Mouse (Mus musculus) stomach, embryonic 14.5 days (tissue): ENCODE measurements at regions not wholly inside any gene's neighbourhood (a gene's known extent, or its start where the extent isn't known, plus 50 kb on each side); places are given as distances from the start of the nearest gene placed in this dataset.

ENCODE experiments used
- ATAC-seq: fragments of 200-750 bp; cut with Nextera tagmentation; 2 replicates; pipeline ENCODE4 v1.8.0; 2017; ENCODE audit warnings: low read depth, moderate TSS enrichment; ENCODE audit not compliant: insufficient number of reproducible peaks, insufficient read depth, low FRiP score
- H3K27ac ChIP-seq: fragments of 300-500 bp; sonication (generic); 2 replicates; pipeline ENCODE4 v1.5.1; 2014; ENCODE audit warnings: mild to moderate bottlenecking, low read length, moderate library complexity, mixed read lengths
- H3K27me3 ChIP-seq: fragments of 300-500 bp; sonication (generic); 2 replicates; pipeline ENCODE4 v1.6.1; 2014; ENCODE audit warnings: low read length, control low read depth, mixed read lengths; ENCODE audit not compliant: control insufficient read depth, insufficient read depth
- H3K36me3 ChIP-seq: fragments of 300-500 bp; sonication (generic); 2 replicates; pipeline ENCODE4 v1.6.1; 2014; ENCODE audit warnings: mild to moderate bottlenecking, control low read depth, low read length, moderate library complexity, mixed read lengths; ENCODE audit not compliant: control insufficient read depth, insufficient read depth
- H3K4me1 ChIP-seq: fragments of 300-500 bp; sonication (generic); 2 replicates; pipeline ENCODE4 v1.6.1; 2014; ENCODE audit warnings: low read length, control low read depth, mixed read lengths; ENCODE audit not compliant: control insufficient read depth, insufficient read depth
- H3K4me2 ChIP-seq: fragments of 300-500 bp; sonication (generic); replicated peaks from 2 replicates; pipeline ENCODE4 v1.6.1; 2014; ENCODE audit warnings: low read depth, low read length, control low read depth
- H3K4me3 ChIP-seq: fragments of 300-500 bp; sonication (generic); 2 replicates; pipeline ENCODE4 v1.5.1; 2014; ENCODE audit warnings: low read depth, low read length, control low read depth
- H3K9ac ChIP-seq: fragments of 300-500 bp; sonication (generic); replicated peaks from 2 replicates; pipeline ENCODE4 v1.6.1; 2014; ENCODE audit warnings: low read depth, mild to moderate bottlenecking, control low read depth, low read length, moderate library complexity, mixed read lengths
- H3K9me3 ChIP-seq: fragments of 300-500 bp; sonication (generic); 2 replicates; pipeline ENCODE4 v1.6.1; 2016; ENCODE audit warnings: low read depth, low read length, control low read depth; ENCODE audit not compliant: control insufficient read depth
- WGBS: fragments of 180-500 bp; shearing (Covaris S2); extraction: QIAGEN DNeasy Blood & Tissue Kit; methylation state at CpG from one replicate; pipeline ENCODE4 v1.1.7; 2014; 5-methylcytosine and 5-hydroxymethylcytosine counted together

GRCm38 (mm10) chr11:93729119-93729518 lies 156.4 kb downstream of the Utp18 start:
- Histone ChIP-seq H3K9ac (no peak overlapping the region), H3K9me3 (no peaks in the 10 kb centered on the region), H3K4me3 (no peak overlapping the region), H3K27ac (no peak overlapping the region), H3K4me1 (no peaks in the 10 kb centered on the region), H3K36me3 (no peaks in the 10 kb centered on the region), H3K27me3 (no peaks in the 10 kb centered on the region), H3K4me2 (no peak overlapping the region)
- ATAC-seq: no peak
- WGBS: 74% methylated on average over 9 of the region's 9 CpGs

GRCm38 (mm10) chr11:93725242-93725641 lies 160.3 kb downstream of the Utp18 start:
- Histone ChIP-seq H3K27me3 (no peaks in the 10 kb centered on the region), H3K4me2 (no peak overlapping the region), H3K4me1 (no peaks in the 10 kb centered on the region), H3K9ac (no peak overlapping the region), H3K4me3 (no peak overlapping the region), H3K27ac (no peak overlapping the region), H3K36me3 (no peaks in the 10 kb centered on the region), H3K9me3 (no peaks in the 10 kb centered on the region)
- WGBS: 72% methylated on average over 6 of the region's 6 CpGs
- ATAC-seq: no peak

GRCm38 (mm10) chr11:93719141-93719540 lies 166.4 kb downstream of the Utp18 start:
- Histone ChIP-seq H3K9me3 (no peaks in the 10 kb centered on the region), H3K9ac (no peak overlapping the region), H3K4me3 (no peak overlapping the region), H3K27ac (no peak overlapping the region), H3K4me1 (no peaks in the 10 kb centered on the region), H3K4me2 (no peak overlapping the region), H3K27me3 (no peaks in the 10 kb centered on the region), H3K36me3 (no peaks in the 10 kb centered on the region)
- no peak for ATAC-seq
- 83% methylated on average over 2 of the region's 2 CpGs for WGBS

- H3K4me2 ChIP-seq: no peak overlapping the region
- H3K27me3 ChIP-seq: no peaks in the 10 kb centered on the region
- no peaks in the 10 kb centered on the region for H3K9me3 ChIP-seq
- H3K27ac ChIP-seq: no peak overlapping the region
- no peak overlapping the region for H3K9ac ChIP-seq
- WGBS: 54% methylated on average over 4 of the region's 4 CpGs
- H3K4me3 ChIP-seq: no peak overlapping the region
- no peaks in the 10 kb centered on the region for H3K4me1 ChIP-seq
- no peak for ATAC-seq
- H3K36me3 ChIP-seq: no peaks in the 10 kb centered on the region
Observed at GRCm38 (mm10) chr11:93709686-93710085, 175.9 kb downstream of the Utp18 start.

GRCm38 (mm10) chr11:93696982-93697541 lies 188.5 kb downstream of the Utp18 start:
- no peak overlapping the region for H3K9ac ChIP-seq
- H3K4me2 ChIP-seq: no peak overlapping the region
- 66% methylated on average over 8 of the region's 8 CpGs for WGBS
- H3K4me1 ChIP-seq: no peaks in the 10 kb centered on the region
- H3K9me3 ChIP-seq: no peaks in the 10 kb centered on the region
- no peak for ATAC-seq
- H3K27me3 ChIP-seq: no peaks in the 10 kb centered on the region
- H3K36me3 ChIP-seq: no peaks in the 10 kb centered on the region
- H3K4me3 ChIP-seq: no peak overlapping the region
- no peak overlapping the region for H3K27ac ChIP-seq

GRCm38 (mm10) chr11:93696096-93696890 lies 189.3 kb downstream of the Utp18 start:
- Histone ChIP-seq H3K9ac (no peak overlapping the region), H3K27ac (no peak overlapping the region), H3K9me3 (no peaks in the 10 kb centered on the region), H3K36me3 (no peaks in the 10 kb centered on the region), H3K4me3 (no peak overlapping the region), H3K4me2 (no peak overlapping the region), H3K27me3 (no peaks in the 10 kb centered on the region), H3K4me1 (no peaks in the 10 kb centered on the region)
- WGBS: 61% methylated on average over 12 of the region's 12 CpGs
- no peak for ATAC-seq

- Histone ChIP-seq H3K9me3 (no peaks in the 10 kb centered on the region), H3K4me3 (no peak overlapping the region), H3K36me3 (no peaks in the 10 kb centered on the region), H3K9ac (no peak overlapping the region), H3K4me1 (no peaks in the 10 kb centered on the region), H3K27ac (no peak overlapping the region), H3K4me2 (no peak overlapping the region), H3K27me3 (no peaks in the 10 kb centered on the region)
- ATAC-seq: no peak
- WGBS: 71% methylated on average over 5 of the region's 5 CpGs
Observed at GRCm38 (mm10) chr11:93683691-93684090, 201.9 kb downstream of the Utp18 start.

GRCm38 (mm10) chr11:93676299-93676698 lies 209.3 kb downstream of the Utp18 start:
- no peaks in the 10 kb centered on the region for H3K4me1 ChIP-seq
- no peaks in the 10 kb centered on the region for H3K36me3 ChIP-seq
- no peak overlapping the region for H3K4me3 ChIP-seq
- no peaks in the 10 kb centered on the region for H3K27me3 ChIP-seq
- no peak overlapping the region for H3K27ac ChIP-seq
- ATAC-seq: no peak
- H3K9ac ChIP-seq: no peak overlapping the region
- 82% methylated on average over 5 of the region's 5 CpGs for WGBS
- H3K4me2 ChIP-seq: no peak overlapping the region
- H3K9me3 ChIP-seq: no peaks in the 10 kb centered on the region

- WGBS: 43% methylated on average over 3 of the region's 3 CpGs
- ATAC-seq: no peak
- no peak overlapping the region for H3K27ac ChIP-seq
Observed at GRCm38 (mm10) chr11:93672025-93672424, 213.5 kb downstream of the Utp18 start.

More at GRCm38 (mm10) chr11:93672025-93672424, 213.5 kb downstream of the Utp18 start:
- Histone ChIP-seq H3K36me3 (no peaks in the 10 kb centered on the region), H3K4me2 (no peak overlapping the region), H3K4me1 (no peaks in the 10 kb centered on the region), H3K27me3 (no peaks in the 10 kb centered on the region), H3K9me3 (no peaks in the 10 kb centered on the region), H3K4me3 (no peak overlapping the region), H3K9ac (no peak overlapping the region)
